Mouse (Mus musculus): Measurements from ENCODE around the gene E2f7.

Gene E2f7

GRCm38 (mm10) chr10:110773878-110774277 is 28.6 kb downstream of the E2f7 start:
- DNase-seq (ENCODE audit: low spot score in 2 of 2): no peak

GRCm38 (mm10) chr10:110781772-110782171 is 36.5 kb downstream of the E2f7 start:
- DNase-seq (ENCODE audit: low spot score in 2 of 2): no peak

DNA sequence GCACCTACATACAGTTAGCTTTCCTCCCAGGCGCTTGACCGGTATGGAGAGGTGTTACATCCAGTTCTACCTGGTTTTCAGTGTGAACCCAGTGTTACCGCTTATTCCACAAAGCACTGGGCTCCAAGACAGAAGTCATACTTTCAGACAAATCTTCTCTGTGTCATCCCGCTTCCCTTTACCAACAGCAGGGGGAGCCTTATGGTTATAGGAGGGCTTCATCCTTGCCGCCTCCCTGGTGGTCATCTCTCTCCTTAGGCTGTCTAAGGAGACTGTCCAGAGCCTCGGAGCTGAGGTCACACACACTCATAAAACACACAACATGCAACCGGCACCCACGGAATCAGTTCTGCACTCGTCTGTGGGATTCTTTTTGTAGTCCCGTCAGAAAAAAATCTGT is 37.4 kb downstream of the E2f7 start:
- no peak for DNase-seq (ENCODE audit: low spot score in 2 of 2)

- no peak for DNase-seq (ENCODE audit: low spot score in 2 of 2)
Observed at GRCm38 (mm10) chr10:110788049-110788752, 43.0 kb downstream of the E2f7 start.

- no peak for DNase-seq (ENCODE audit: low spot score in 2 of 2)
Observed at GRCm38 (mm10) chr10:110789683-110790082, 44.4 kb downstream of the E2f7 start.

DNA sequence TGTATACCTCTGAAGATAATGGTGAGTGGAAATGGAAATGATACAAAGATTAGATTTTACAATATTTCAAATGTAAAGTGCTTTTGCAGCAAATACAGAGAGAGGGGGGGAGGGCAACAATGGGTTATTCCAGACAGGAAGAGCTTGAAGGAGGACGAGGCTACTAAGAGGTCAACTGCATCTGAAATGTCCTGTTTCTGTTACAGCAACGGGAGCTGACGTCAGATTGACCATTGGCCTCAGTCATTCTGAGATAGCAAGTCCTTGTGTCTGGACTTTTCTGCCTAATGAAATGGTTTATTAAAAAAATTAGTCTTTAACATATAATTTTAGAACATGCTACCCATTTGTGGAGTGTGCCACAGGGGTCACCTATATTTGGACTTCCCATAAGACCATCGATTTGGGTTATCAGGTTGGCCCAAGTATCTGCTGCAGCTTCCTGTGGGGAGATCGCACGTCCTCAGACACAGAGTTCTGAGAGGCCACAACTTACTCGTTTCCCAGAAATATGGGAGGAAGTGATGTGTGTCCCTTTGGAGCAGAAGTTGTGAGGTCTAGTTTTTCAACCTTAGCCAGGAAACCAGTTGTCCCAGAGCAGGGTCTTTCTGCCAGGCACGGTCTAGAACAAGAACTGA is 48.0 kb downstream of the E2f7 start:
- no peak for DNase-seq (ENCODE audit: low spot score in 2 of 2)

GRCm38 (mm10) chr10:110794564-110795205 is 49.4 kb downstream of the E2f7 start:
- DNase-seq (ENCODE audit: low spot score in 2 of 2): peak in 1 of 2 experiments; percentile 29

GRCm38 (mm10) chr10:110795206-110795796 is 50.1 kb downstream of the E2f7 start:
- no peak for DNase-seq (ENCODE audit: low spot score in 2 of 2)

DNA sequence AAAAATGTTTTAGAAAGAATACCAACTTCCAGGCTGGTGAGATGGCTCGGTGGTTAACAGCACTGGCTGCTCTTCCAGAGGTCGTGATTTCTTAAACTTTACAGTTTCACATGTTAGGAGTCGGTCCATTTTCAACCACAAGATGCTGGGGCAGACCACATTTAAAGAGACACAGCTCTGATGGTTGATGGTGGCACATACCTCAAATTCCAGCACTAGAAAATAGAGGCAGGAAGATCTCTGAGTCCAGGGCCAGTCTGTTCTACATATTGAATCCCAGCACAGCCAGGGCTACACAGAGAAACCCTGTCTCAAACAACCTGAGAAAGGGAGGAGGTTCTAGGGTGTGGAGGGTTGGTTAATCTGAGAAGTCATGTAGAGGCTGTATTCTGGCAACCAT is 56.1 kb downstream of the E2f7 start:
- no peak for DNase-seq (ENCODE audit: low spot score in 2 of 2)

DNA sequence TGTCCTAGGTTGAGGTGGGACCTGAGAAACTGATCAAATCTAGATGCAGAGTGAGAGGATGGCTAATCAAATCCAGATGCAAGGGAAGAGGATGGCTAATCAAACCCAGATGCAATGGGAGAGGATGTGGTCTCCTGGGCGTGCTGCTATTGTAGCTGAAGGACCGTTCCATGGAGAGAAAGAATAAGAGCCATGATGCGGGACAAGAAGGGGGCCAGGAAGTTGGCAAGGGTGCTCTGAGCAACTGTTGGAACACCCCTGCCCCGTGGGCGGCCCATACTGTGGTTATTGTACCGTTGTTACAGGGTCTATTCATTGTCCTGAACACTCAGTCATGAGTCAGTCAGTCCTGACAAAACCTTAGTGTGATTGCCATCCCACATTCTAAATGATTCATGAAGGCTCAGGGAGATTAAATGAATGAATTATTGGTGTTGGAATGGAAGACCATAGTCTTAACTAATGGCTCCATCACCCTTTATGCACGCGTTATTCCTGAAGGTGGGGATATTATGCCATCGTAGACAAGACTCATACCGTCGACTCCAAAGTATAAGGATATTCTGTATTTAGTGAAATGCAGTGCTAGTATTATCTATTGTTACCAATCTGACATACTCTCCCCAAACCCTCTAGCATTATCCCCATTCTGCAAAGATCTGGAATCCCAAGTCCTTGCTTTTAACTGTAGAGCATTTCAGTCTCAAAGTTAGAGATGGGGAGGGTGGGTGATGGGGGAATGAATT is 59.2 kb downstream of the E2f7 start:
- DNase-seq (ENCODE audit: low spot score in 2 of 2): no peak

GRCm38 (mm10) chr10:110805025-110805740 is 59.9 kb downstream of the E2f7 start:
- no peak for DNase-seq (ENCODE audit: low spot score in 2 of 2)

- no peak for DNase-seq (ENCODE audit: low spot score in 2 of 2)
Observed at GRCm38 (mm10) chr10:110806471-110806870, 61.2 kb downstream of the E2f7 start.

DNA sequence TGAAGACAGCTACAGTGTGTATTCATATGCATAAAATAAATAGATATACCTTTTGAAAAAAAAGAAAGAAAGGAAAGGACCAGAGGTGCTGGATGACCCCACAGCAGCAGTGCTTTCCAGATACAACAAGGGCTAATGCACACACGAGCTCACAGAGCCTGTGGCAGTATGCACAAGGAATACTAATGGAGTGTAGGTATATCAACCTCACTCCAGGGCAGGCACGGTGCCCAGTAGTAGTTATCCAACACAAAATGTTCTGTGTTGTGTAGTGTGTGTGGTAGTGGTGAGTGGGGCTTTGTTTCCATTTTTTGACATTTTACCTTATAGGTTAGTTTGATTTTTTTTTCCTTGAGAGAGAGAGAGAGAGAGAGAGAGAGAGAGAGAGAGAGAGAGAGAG is 65.3 kb downstream of the E2f7 start:
- no peak for DNase-seq (ENCODE audit: low spot score in 2 of 2)

GRCm38 (mm10) chr10:110811209-110811861 is 66.1 kb downstream of the E2f7 start:
- no peak for DNase-seq (ENCODE audit: low spot score in 2 of 2)

- DNase-seq (ENCODE audit: low spot score in 2 of 2): no peak
Observed at GRCm38 (mm10) chr10:110811862-110812225, 66.6 kb downstream of the E2f7 start.

DNA sequence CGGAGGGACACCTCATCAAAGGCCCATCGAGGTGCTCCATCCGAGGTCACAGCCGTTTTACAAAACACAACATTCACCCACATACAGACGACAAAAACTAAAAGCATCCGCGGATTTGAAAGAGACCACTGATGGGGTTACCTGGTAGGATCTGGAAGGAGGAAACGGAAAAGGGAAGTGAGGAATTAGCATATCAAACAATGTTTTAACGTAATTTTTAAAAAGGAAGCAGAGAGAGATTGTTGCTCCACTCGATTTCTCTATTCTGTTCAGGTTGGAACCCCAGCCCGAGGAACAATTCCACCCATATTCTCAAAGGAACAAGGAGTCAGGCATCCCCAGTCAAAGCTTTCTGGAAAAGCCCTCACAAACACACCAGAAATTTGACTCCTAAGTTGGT is 75.9 kb downstream of the E2f7 start:
- no peak for DNase-seq (ENCODE audit: low spot score in 2 of 2)

- DNase-seq (ENCODE audit: low spot score in 2 of 2): no peak
Observed at GRCm38 (mm10) chr10:110821692-110822091, 76.5 kb downstream of the E2f7 start.

DNA sequence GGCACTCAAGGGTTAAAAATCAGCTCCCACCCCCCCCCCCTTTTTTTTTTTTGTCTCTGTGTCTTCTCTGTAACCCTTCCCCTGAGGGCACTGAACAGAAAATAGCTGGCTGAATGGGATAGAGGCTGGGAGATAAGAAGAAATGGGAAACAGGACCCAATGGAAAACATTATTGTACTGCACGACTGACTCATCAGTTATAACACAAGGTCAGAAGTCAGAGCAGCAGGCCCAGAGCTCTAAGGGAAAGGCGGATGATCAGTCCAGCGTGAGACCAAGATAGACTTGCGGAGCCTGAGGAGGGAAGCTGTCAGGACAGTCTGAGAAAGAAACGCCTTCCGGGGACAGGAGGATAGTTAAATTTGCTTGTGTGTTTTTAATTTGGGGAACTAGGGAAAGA is 87.1 kb downstream of the E2f7 start:
- DNase-seq (ENCODE audit: low spot score in 2 of 2): no peak

GRCm38 (mm10) chr10:110835115-110835806 is 90.0 kb downstream of the E2f7 start:
- DNase-seq (ENCODE audit: low spot score in 2 of 2): no peak
